Comparison of ENCODE assay signal across 8 mouse cellular contexts in the genomic region with DNA sequence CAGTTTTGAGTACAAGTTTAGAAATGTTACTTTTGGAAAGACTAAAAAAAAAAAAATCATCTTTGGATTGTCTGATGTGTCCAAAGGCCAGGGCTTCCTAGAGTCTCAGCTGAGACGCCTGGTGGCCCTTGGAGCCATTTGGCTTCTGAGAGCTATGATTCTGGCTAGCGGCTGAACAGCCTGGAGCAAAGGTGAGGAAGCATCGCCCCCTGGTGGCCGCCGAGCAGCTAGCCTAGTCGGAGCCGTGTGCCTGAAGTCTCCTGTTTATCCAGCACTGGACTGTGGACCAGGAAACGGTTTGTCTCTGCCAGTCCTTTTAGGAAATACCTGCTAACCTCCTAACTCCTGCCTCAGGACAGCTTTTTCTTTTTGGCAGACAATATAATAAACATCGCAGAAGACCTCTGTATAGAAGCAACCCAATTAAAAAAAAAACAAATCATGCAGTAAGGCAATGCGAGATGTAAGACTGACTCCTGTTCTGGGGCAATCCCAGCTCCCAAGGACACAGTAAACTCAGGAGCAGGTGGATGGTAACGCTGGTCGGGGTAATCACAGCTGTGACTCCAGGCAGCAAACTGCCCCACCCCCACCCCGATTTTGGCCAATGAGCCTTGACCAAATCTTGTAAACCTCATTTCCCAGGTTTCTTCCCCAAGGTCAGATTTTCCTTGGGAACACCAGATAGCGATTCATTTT. TPM values are rescaled to one million over a fixed set of nuclear protein-coding genes. Genes with fewer than 3 reads are reported as not detected.
A peak's percentile ranks its signal among the peaks of the same experiment; 100 is the strongest.
DNase-seq lines count a peak whose midpoint lies in the region; ATAC-seq and TF ChIP-seq lines count a peak whose summit lies in the region.

No protein-coding gene starts in this region.

- no peak overlapping the region for H3K27ac ChIP-seq in left cerebral cortex, adult 2 months

- ATAC-seq in Patski, result peak; percentile 99
- ATAC-seq in megakaryocyte, adult 5-6 weeks (ENCODE audit: poor library complexity, severe bottlenecking), result peak; percentile 100

- intact Hi-C loops in left cerebral cortex, adult 2 months (cut with DNase I), result loop anchor here (5.0 to 10.0 kb wide), 4 partner anchors 153 to 588 kb away; no protein-coding TSS in a partner anchor

- no peak for DNase-seq in Patski (ENCODE audit: low read depth, low spot score)
- peak; percentile 98 to 99 for DNase-seq in cerebellum, postnatal 14 days
- DNase-seq in frontal cortex, postnatal 14 days (ENCODE audit: low spot score in 2 of 2), result peak; percentile 63 to 93
- peak; percentile 75 for DNase-seq in induced T-regulatory cell, adult 2 months (ENCODE audit: low read depth)
- DNase-seq in left cerebral cortex, adult 2 months (ENCODE audit: extremely low spot score in 1 of 2, low spot score in 2 of 2), result peak; percentile 89 to 93
- DNase-seq in retina, postnatal 7 days (ENCODE audit: low read depth, low spot score), result peak; percentile 46
- peak; percentile 71 to 82 for DNase-seq in urinary bladder, adult 18-20 months (ENCODE audit: low spot score in 2 of 2)

- H3K27me3 ChIP-seq in Patski, result peaks cover 14% of the 10 kb centered on the region

- CTCF ChIA-PET in Patski (lab: Charles Lee), result interaction anchor here (0.8 to 1.9 kb wide), 10 partner anchors 10 to 199 kb away, joined by 3 to 15 read pairs (median 4); a partner anchor contains a TSS

- H3K4me3 ChIP-seq in left cerebral cortex, adult 2 months, result no peak overlapping the region

- in situ Hi-C loops in Patski (cut with MboI; ENCODE audit: low pct_unique_long_range_greater_than_20kb), result no loop called here

- POLR2A ChIA-PET in Patski (lab: Charles Lee), result interaction anchor here (0.6 kb wide), 3 partner anchors 20 to 508 kb away, joined by 3 to 5 read pairs (median 3); no protein-coding TSS in a partner anchor

- TF ChIP-seq CTCF in Patski (IDR thresholded peaks at IDR 0.05), result peak; percentile 87
- TF ChIP-seq CTCF in left cerebral cortex, adult 2 months (IDR thresholded peaks at IDR 0.05), result peak; percentile 95

RNA-seq across cellular contexts. Expression of a gene that starts 18.6 kb away (rescaled TPM):
- 34.7 TPM for polyA plus RNA-seq in Patski (2021)
- 10 to 100 TPM; 35.2 to 36.9 TPM for total RNA-seq in left cerebral cortex, adult 2 months (2021)
- total RNA-seq in megakaryocyte, adult 5-6 weeks (2015), result 44.1 and 47.3 TPM in 2 replicates
- 28.9 and 29.4 TPM in 2 replicates for total RNA-seq in megakaryocyte, adult 5-6 weeks (2017)

RNA-seq across cellular contexts. Expression of a gene that starts 49.4 kb away (rescaled TPM):
- 26.2 TPM for polyA plus RNA-seq in Patski (2021)
- 10 to 100 TPM; 39.8 to 39.9 TPM for total RNA-seq in left cerebral cortex, adult 2 months (2021)
- 3.6 and 4.9 TPM in 2 replicates for total RNA-seq in megakaryocyte, adult 5-6 weeks (2015)
- 4.3 and 5.1 TPM in 2 replicates for total RNA-seq in megakaryocyte, adult 5-6 weeks (2017)

Comparison
In these comparisons a context has a peak if more than half of its experiments do, and no peak if none do; other contexts are left out.
1. RNA of a gene that starts 49.4 kb away (total RNA-seq): 39.8 to 39.9 TPM in left cerebral cortex, adult 2 months; 3.6 to 5.1 TPM in megakaryocyte, adult 5-6 weeks; every median in the first group is over 4 times any median in the second.